Mouse (Mus musculus): ENCODE measurements at regions not wholly inside any gene's neighbourhood (a gene's known extent, or its start where the extent isn't known, plus 50 kb on each side); places are given as distances from the start of the nearest gene placed in this dataset.

DNA sequence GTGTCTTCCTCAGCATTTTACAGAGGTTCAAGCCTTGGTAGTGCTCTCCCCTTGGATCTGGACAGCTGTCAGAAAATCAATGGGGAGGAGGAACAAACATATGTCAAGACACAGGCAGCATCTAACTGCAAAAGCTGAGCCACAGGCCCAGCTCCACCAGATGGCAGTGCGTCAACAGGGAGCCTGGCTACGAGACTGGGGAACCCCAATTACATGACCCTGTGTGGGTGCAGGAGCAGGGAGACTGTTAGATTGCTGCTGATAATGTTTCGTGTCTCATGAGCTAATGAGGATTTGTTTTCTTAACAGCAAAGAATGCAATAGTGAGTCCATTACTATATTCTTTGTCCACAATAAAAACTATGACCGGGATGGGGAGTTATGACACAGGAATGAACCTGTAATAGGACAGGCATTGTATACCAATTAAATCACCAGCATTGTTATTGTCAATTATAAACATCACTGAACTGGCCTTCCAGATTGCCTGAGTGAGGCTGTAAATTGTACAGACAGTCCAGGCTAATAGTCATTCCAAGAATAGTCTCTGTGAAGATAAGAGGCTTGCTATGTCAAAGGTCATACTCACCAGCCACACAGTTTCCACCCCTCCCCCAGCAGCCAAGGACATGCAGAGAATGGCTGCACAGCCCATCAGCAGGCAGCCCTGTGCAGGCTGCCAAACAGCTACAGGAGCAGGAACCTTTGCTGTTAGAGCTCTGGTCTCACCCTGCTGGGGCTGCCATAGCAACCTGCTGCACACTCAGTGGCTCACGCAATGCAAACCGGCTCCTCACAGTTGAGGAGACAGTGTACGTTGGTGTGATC is 58.8 kb upstream of the Barx2 start:
- H3K27me3 ChIP-seq (ENCODE audit: control insufficient read depth, insufficient read depth, low read length), result no peaks in the 10 kb centered on the region
- peak overlapping the region; percentile 51 for H3K27ac ChIP-seq
- H3K4me3 ChIP-seq, result no peak overlapping the region
- intact Hi-C loops (cut with DNase I), result loop anchor here (1.0 to 5.0 kb wide), 2 partner anchors 60 to 187 kb away; no protein-coding TSS in a partner anchor
- TF ChIP-seq EP300 (IDR thresholded peaks at IDR 0.05; ENCODE audit: insufficient read depth, low read depth, low read length), result peak; percentile 78; the same call in 1 of the 2 replicates
- TF ChIP-seq POLR2A (IDR thresholded peaks at IDR 0.05; ENCODE audit: insufficient read depth, low read depth, low read length), result no peak
- TF ChIP-seq CTCF (IDR thresholded peaks at IDR 0.05), result no peak; the same call in 1 of the 2 replicates
- H3K4me1 ChIP-seq (ENCODE audit: control insufficient read depth, insufficient read depth, low read length), result peaks cover 1% of the 10 kb centered on the region
- WGBS, result 12% methylated on average over 7 of the region's 7 CpGs
- DNase-seq, result peak; percentile 76 to 78
- H3K9ac ChIP-seq (ENCODE audit: low read depth, low read length), result no peak overlapping the region
- H3K79me2 ChIP-seq (replicated peaks; ENCODE audit: control insufficient read depth, insufficient read depth, low read length), result no peaks in the 10 kb centered on the region
- H3K36me3 ChIP-seq (ENCODE audit: control insufficient read depth, insufficient read depth, low read length), result no peaks in the 10 kb centered on the region

GRCm38 (mm10) chr9:31972629-31972993 is 59.3 kb upstream of the Barx2 start:
- Histone ChIP-seq H3K27me3 (ENCODE audit: control insufficient read depth, insufficient read depth, low read length) (no peaks in the 10 kb centered on the region), H3K79me2 (replicated peaks; ENCODE audit: control insufficient read depth, insufficient read depth, low read length) (no peaks in the 10 kb centered on the region), H3K9ac (ENCODE audit: low read depth, low read length) (no peak overlapping the region), H3K4me1 (ENCODE audit: control insufficient read depth, insufficient read depth, low read length) (peaks cover 1% of the 10 kb centered on the region), H3K27ac (peak overlapping the region; percentile 51), H3K36me3 (ENCODE audit: control insufficient read depth, insufficient read depth, low read length) (no peaks in the 10 kb centered on the region), H3K4me3 (no peak overlapping the region)
- no peak for DNase-seq
- WGBS, result 57% methylated on average over 6 of the region's 6 CpGs
- TF ChIP-seq CTCF (IDR thresholded peaks at IDR 0.05) (no peak), EP300 (IDR thresholded peaks at IDR 0.05; ENCODE audit: insufficient read depth, low read depth, low read length) (no peak), POLR2A (IDR thresholded peaks at IDR 0.05; ENCODE audit: insufficient read depth, low read depth, low read length) (no peak)
- intact Hi-C loops (cut with DNase I), result loop anchor here (5.0 kb wide), 1 partner anchor 60 kb away; no protein-coding TSS in a partner anchor

GRCm38 (mm10) chr9:31976191-31976590 is 62.9 kb upstream of the Barx2 start:
- DNase-seq, result no peak
- Histone ChIP-seq H3K27ac (no peak overlapping the region), H3K27me3 (ENCODE audit: control insufficient read depth, insufficient read depth, low read length) (no peaks in the 10 kb centered on the region), H3K9ac (ENCODE audit: low read depth, low read length) (no peak overlapping the region), H3K79me2 (replicated peaks; ENCODE audit: control insufficient read depth, insufficient read depth, low read length) (no peaks in the 10 kb centered on the region), H3K36me3 (ENCODE audit: control insufficient read depth, insufficient read depth, low read length) (no peaks in the 10 kb centered on the region), H3K4me1 (ENCODE audit: control insufficient read depth, insufficient read depth, low read length) (peaks cover 1% of the 10 kb centered on the region), H3K4me3 (no peak overlapping the region)
- 62% methylated on average over 2 of the region's 2 CpGs for WGBS
- intact Hi-C loops (cut with DNase I), result no loop called here
- TF ChIP-seq POLR2A (IDR thresholded peaks at IDR 0.05; ENCODE audit: insufficient read depth, low read depth, low read length) (no peak), EP300 (IDR thresholded peaks at IDR 0.05; ENCODE audit: insufficient read depth, low read depth, low read length) (no peak), CTCF (IDR thresholded peaks at IDR 0.05) (no peak)

- Histone ChIP-seq H3K4me1 (ENCODE audit: control insufficient read depth, insufficient read depth, low read length) (no peaks in the 10 kb centered on the region), H3K27me3 (ENCODE audit: control insufficient read depth, insufficient read depth, low read length) (no peaks in the 10 kb centered on the region), H3K36me3 (ENCODE audit: control insufficient read depth, insufficient read depth, low read length) (no peaks in the 10 kb centered on the region), H3K79me2 (replicated peaks; ENCODE audit: control insufficient read depth, insufficient read depth, low read length) (no peaks in the 10 kb centered on the region), H3K9ac (ENCODE audit: low read depth, low read length) (no peak overlapping the region), H3K27ac (no peak overlapping the region), H3K4me3 (no peak overlapping the region)
- TF ChIP-seq CTCF (IDR thresholded peaks at IDR 0.05) (no peak), EP300 (IDR thresholded peaks at IDR 0.05; ENCODE audit: insufficient read depth, low read depth, low read length) (no peak)
- intact Hi-C loops (cut with DNase I), result no loop called here
- WGBS, result 89% methylated on average over 2 of the region's 2 CpGs
- DNase-seq, result no peak
These were observed 64.8 kb upstream of the Barx2 start for GRCm38 (mm10) chr9:31978071-31978470.

- no peak for TF ChIP-seq CTCF (IDR thresholded peaks at IDR 0.05)
- no peak for TF ChIP-seq POLR2A (IDR thresholded peaks at IDR 0.05; ENCODE audit: insufficient read depth, low read depth, low read length)
- no peak for TF ChIP-seq EP300 (IDR thresholded peaks at IDR 0.05; ENCODE audit: insufficient read depth, low read depth, low read length)
- H3K27ac ChIP-seq, result no peak overlapping the region
- DNase-seq, result no peak
These were observed 65.9 kb upstream of the Barx2 start for GRCm38 (mm10) chr9:31979211-31979610.

GRCm38 (mm10) chr9:31980459-31980858 is 67.2 kb upstream of the Barx2 start:
- H3K79me2 ChIP-seq (replicated peaks; ENCODE audit: control insufficient read depth, insufficient read depth, low read length), result no peaks in the 10 kb centered on the region
- TF ChIP-seq CTCF (IDR thresholded peaks at IDR 0.05) (no peak), EP300 (IDR thresholded peaks at IDR 0.05; ENCODE audit: insufficient read depth, low read depth, low read length) (no peak), POLR2A (IDR thresholded peaks at IDR 0.05; ENCODE audit: insufficient read depth, low read depth, low read length) (no peak)
- WGBS, result 77% methylated on average over 5 of the region's 5 CpGs
- H3K4me3 ChIP-seq, result no peak overlapping the region
- peaks cover 6% of the 10 kb centered on the region for H3K4me1 ChIP-seq (ENCODE audit: control insufficient read depth, insufficient read depth, low read length)
- no peak overlapping the region for H3K27ac ChIP-seq
- intact Hi-C loops (cut with DNase I), result no loop called here
- DNase-seq, result no peak
- no peak overlapping the region for H3K9ac ChIP-seq (ENCODE audit: low read depth, low read length)
- no peaks in the 10 kb centered on the region; the same call in 1 of the 2 replicates for H3K36me3 ChIP-seq (ENCODE audit: control insufficient read depth, insufficient read depth, low read length)
- no peaks in the 10 kb centered on the region for H3K27me3 ChIP-seq (ENCODE audit: control insufficient read depth, insufficient read depth, low read length)

More at GRCm38 (mm10) chr9:31979211-31979610, 65.9 kb upstream of the Barx2 start:
- Histone ChIP-seq H3K27me3 (ENCODE audit: control insufficient read depth, insufficient read depth, low read length) (no peaks in the 10 kb centered on the region), H3K4me1 (ENCODE audit: control insufficient read depth, insufficient read depth, low read length) (peaks cover 6% of the 10 kb centered on the region), H3K36me3 (ENCODE audit: control insufficient read depth, insufficient read depth, low read length) (no peaks in the 10 kb centered on the region; the same call in 1 of the 2 replicates), H3K4me3 (no peak overlapping the region), H3K9ac (ENCODE audit: low read depth, low read length) (no peak overlapping the region), H3K79me2 (replicated peaks; ENCODE audit: control insufficient read depth, insufficient read depth, low read length) (no peaks in the 10 kb centered on the region)
- intact Hi-C loops (cut with DNase I), result no loop called here
- 55% methylated on average over 3 of the region's 3 CpGs for WGBS

All from heart, adult 2 months (tissue).